Mouse (Mus musculus): Measurements from ENCODE around the gene Gm5269.

GRCm38 (mm10) chr1:45931127-45931526 lies 41.1 kb upstream of the Gm5269 start:
- peak in 1 of 2 experiments; percentile 23; a peak in 1 of 4 replicates for TF ChIP-seq CTCF (conservative IDR thresholded peaks at IDR 0.05 in 1 of 2, IDR thresholded peaks at IDR 0.05 in 1 of 2; ENCODE audit: low read depth in 2 of 2, low read length in 2 of 2)
- TF ChIP-seq USF2 (conservative IDR thresholded peaks at IDR 0.05; ENCODE audit: low read depth, low read length) = no peak
- TF ChIP-seq SMC3 (IDR thresholded peaks at IDR 0.05; ENCODE audit: low read depth, low read length) = 0 out of 2 replicates have a peak, but pooled peaks have one; percentile 2
- TF ChIP-seq POLR2A (IDR thresholded peaks at IDR 0.05; ENCODE audit: low read depth, low read length) = no peak
- no peak for TF ChIP-seq JUND (conservative IDR thresholded peaks at IDR 0.05; ENCODE audit: low read depth, low read length)
- TF ChIP-seq CHD2 (IDR thresholded peaks at IDR 0.05; ENCODE audit: low read length) = no peak
- TF ChIP-seq HCFC1 (IDR thresholded peaks at IDR 0.05; ENCODE audit: low read depth, low read length) = no peak
- no peak for TF ChIP-seq PAX5 (IDR thresholded peaks at IDR 0.05; ENCODE audit: low read length)
- TF ChIP-seq EP300 (IDR thresholded peaks at IDR 0.05; ENCODE audit: low read length) = no peak
- no peak for TF ChIP-seq POLR2AphosphoS2 (IDR thresholded peaks at IDR 0.05; ENCODE audit: low read depth, low read length)
- TF ChIP-seq ELF1 (IDR thresholded peaks at IDR 0.05; ENCODE audit: low read depth, low read length) = no peak
- no peak for TF ChIP-seq MYC (IDR thresholded peaks at IDR 0.05; ENCODE audit: low read depth, low read length)
- no peak for TF ChIP-seq USF1 (IDR thresholded peaks at IDR 0.05; ENCODE audit: low read depth, low read length)
- TF ChIP-seq ZMIZ1 (IDR thresholded peaks at IDR 0.05; ENCODE audit: low read depth, low read length) = no peak

Measured in CH12.LX (cell line).